Mouse (Mus musculus) heart, adult 2 months (tissue): ENCODE results near the gene Gm3317. TPM values are rescaled to one million over a fixed set of nuclear protein-coding genes. Genes with fewer than 3 reads are reported as not detected.
"Not testable (repeated sequence)": the region's sequence is repeated elsewhere in the genome, so short reads cannot be mapped to it uniquely, and the experiment has no call there.

Source experiments
- DNase-seq, 2 experiments: peaks; one replicate each; pipeline ENCODE4 v3.0.0; 2021
- H3K27ac ChIP-seq: fragments of 200-600 bp; 2 replicates; pipeline ENCODE4 v1.8.1; 2022
- H3K27me3 ChIP-seq: fragments of 200-500 bp; 2 replicates; pipeline ENCODE4 v1.6.1; 2012; ENCODE audit warnings: mild to moderate bottlenecking, low read length, inconsistent platforms, mixed read lengths; ENCODE audit not compliant: control insufficient read depth, insufficient read depth
- H3K36me3 ChIP-seq: fragments of 200-500 bp; 2 replicates; pipeline ENCODE4 v1.6.1; 2012; ENCODE audit warnings: low read length, inconsistent platforms; ENCODE audit not compliant: control insufficient read depth, insufficient read depth
- H3K4me1 ChIP-seq: fragments of 200-500 bp; 2 replicates; pipeline ENCODE4 v1.6.1; 2011; ENCODE audit warnings: low read length; ENCODE audit not compliant: control insufficient read depth, insufficient read depth
- H3K4me3 ChIP-seq: fragments of 200-600 bp; 2 replicates; pipeline ENCODE4 v1.8.1; 2022
- H3K79me2 ChIP-seq: fragments of 200-500 bp; replicated peaks from 2 replicates; pipeline ENCODE4 v1.6.1; 2012; ENCODE audit warnings: mild to moderate bottlenecking, inconsistent platforms, low read length, moderate library complexity, mixed read lengths; ENCODE audit not compliant: control insufficient read depth, insufficient read depth
- H3K9ac ChIP-seq: fragments of 200-500 bp; 2 replicates; pipeline ENCODE4 v1.6.1; 2012; ENCODE audit warnings: low read depth, mild to moderate bottlenecking, control low read depth, inconsistent platforms, low read length, mixed read lengths
- WGBS: fragments of 180-500 bp; shearing (Covaris S2); methylation state at CpG from one replicate; pipeline ENCODE4 v1.1.7; 2018; 5-methylcytosine and 5-hydroxymethylcytosine counted together
- intact Hi-C: fragments of 180-260 bp; cut with DNase I; formaldehyde crosslinking; loops from one replicate; pipeline ENCODE4 v1.15.1; 2025
- long read RNA-seq: library from polyadenylated mRNA; stranded (forward); transcript quantifications from one replicate; pipeline ENCODE4 v2.0.0, GENCODE M21; 2021
- polyA plus RNA-seq: library from polyadenylated mRNA; depleted of rRNA; stranded (reverse); fragments of >200 nt; gene quantifications from 2 replicates; pipeline ENCODE4 v1.2.3, GENCODE M21; 2012; rRNA removed
- total RNA-seq, 2 experiments: library from RNA; stranded (reverse); gene quantifications; 2 replicates each; pipeline ENCODE4 v1.2.3; 2021

Gene Gm3317
- total RNA-seq (not detected), polyA plus RNA-seq (not detected in 2 replicates)
- long read RNA-seq: 0 reads

DNA sequence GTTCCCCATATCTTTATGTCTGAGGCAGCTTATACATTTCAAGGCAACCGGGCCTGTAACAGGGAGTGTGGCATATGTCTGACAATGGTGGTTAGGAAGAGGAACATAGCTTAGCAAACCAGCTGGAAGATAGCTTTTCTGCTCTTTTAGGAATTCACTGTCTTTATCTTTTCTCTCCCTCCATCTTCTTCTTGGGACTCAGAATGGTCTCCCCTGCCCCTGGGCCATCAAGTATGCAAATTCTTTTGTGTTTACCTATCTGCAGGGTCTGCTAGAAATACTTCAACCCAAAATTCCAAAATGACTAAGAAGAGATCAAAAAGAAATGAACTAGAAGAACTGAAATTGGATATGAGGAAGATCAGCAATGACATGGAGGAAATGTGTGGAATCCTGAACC is at the start of gene Gm3317:
Gene Gm3317 (plus strand): TSS at position 301 of the 400 bp plus-strand sequence.
- H3K9ac ChIP-seq, intact Hi-C loops, H3K27me3 ChIP-seq, H3K4me3 ChIP-seq, H3K36me3 ChIP-seq, DNase-seq, H3K79me2 ChIP-seq, H3K27ac ChIP-seq, H3K4me1 ChIP-seq: not testable (repeated sequence)
- no CpG with 5 or more reads among the region's 1 CpGs for WGBS

DNA sequence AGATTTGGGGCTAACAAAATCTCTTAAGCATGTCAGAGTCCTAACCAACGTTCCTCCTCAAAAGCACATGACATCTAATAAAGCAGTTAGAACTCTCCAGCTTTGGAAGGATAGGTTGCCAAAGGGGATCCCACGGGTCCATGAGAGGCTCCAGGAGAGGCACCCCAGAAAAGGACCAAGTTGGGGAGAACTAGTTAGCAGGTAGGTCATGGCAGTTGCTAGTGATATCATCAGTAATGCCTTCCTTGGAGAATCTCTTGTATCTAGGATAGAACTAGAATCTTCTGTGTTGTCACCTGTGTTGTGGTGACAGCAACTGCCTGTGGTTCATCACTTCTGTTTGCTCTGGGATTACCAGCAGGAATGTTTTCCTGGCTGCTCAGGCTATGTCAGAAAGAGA is 33.1 kb upstream of the Gm3317 start, which contains the start of gene Gm8279:
Gene Gm8279 (plus strand): TSS at position 301 of the 400 bp plus-strand sequence.
- DNase-seq, H3K36me3 ChIP-seq, H3K4me3 ChIP-seq, H3K27ac ChIP-seq, intact Hi-C loops, H3K4me1 ChIP-seq, H3K9ac ChIP-seq, H3K79me2 ChIP-seq, H3K27me3 ChIP-seq: not testable (repeated sequence)
- WGBS: 74% methylated on average over 2 of the region's 2 CpGs

DNA sequence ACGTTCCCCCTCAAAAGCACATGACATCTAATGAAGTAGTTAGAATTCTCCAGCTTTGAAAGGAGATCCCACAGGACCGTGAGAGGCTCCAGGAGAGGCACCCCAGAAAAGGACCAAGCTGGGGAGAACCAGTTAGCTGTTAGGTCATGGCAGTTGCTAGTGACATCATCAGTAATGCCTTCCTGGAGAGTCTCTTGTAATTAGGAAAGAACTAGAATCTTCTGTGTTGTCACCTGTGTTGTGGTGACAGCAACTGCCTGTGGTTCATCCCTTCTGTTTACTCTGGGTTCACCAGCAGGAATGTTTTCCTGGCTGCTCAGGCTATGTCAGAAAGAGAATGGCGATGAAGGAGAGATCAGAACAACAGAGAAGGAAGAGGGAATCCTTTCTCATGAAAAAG is 21.2 kb downstream of the Gm3317 start, which contains the start of gene Gm8271:
Gene Gm8271 (plus strand): TSS at position 301 of the 400 bp plus-strand sequence.
- H3K27me3 ChIP-seq, intact Hi-C loops, H3K27ac ChIP-seq, H3K9ac ChIP-seq, H3K4me1 ChIP-seq, H3K79me2 ChIP-seq, H3K36me3 ChIP-seq, DNase-seq, H3K4me3 ChIP-seq: not testable (repeated sequence)
- no CpG with 5 or more reads among the region's 3 CpGs for WGBS

Other genes starting within 250 kb of the Gm3317 start
- gene Gm8297, start 180.6 kb upstream of the Gm3317 start, total RNA-seq: not detected
- not detected in 2 replicates for gene Gm8297, start 180.6 kb upstream of the Gm3317 start, polyA plus RNA-seq
- gene Gm3298, start 148.6 kb upstream of the Gm3317 start, total RNA-seq: not detected
- gene Gm3298, start 148.6 kb upstream of the Gm3317 start, polyA plus RNA-seq: not detected in 2 replicates
- not detected for gene 4930555G01Rik, start 113.9 kb upstream of the Gm3317 start, total RNA-seq
- gene 4930555G01Rik, start 113.9 kb upstream of the Gm3317 start, polyA plus RNA-seq: not detected in 2 replicates
- gene Gm8281, start 93.5 kb upstream of the Gm3317 start, total RNA-seq: under 1 TPM; 0.16 TPM
- 0.16 and 1.00 TPM in 2 replicates for gene Gm8281, start 93.5 kb upstream of the Gm3317 start, polyA plus RNA-seq
- not detected for gene Gm8279, start 33.0 kb upstream of the Gm3317 start, total RNA-seq
- gene Gm8279, start 33.0 kb upstream of the Gm3317 start, polyA plus RNA-seq: not detected in 2 replicates
- gene Gm8271, start 21.3 kb downstream of the Gm3317 start, total RNA-seq: not detected
- gene Gm8271, start 21.3 kb downstream of the Gm3317 start, polyA plus RNA-seq: not detected in 2 replicates
- gene Gm3526, start 96.0 kb downstream of the Gm3317 start, total RNA-seq: not detected
- gene Gm3526, start 96.0 kb downstream of the Gm3317 start, polyA plus RNA-seq: 0.06 TPM in 1 of 2 replicates, not detected in the other
- not detected for gene Gm3542, start 170.4 kb downstream of the Gm3317 start, total RNA-seq
- not detected in 2 replicates for gene Gm3542, start 170.4 kb downstream of the Gm3317 start, polyA plus RNA-seq
- gene Gm3500, start 224.5 kb downstream of the Gm3317 start, total RNA-seq: not detected
- 0.35 TPM in 1 of 2 replicates, not detected in the other for gene Gm3500, start 224.5 kb downstream of the Gm3317 start, polyA plus RNA-seq